Mouse (Mus musculus): ENCODE results near the gene Tsr2.

Tsr2 gene

GRCm38 (mm10) chrX:151096171-151097058 lies at the start of gene Tsr2:
Tsr2 (minus strand) TSS chrX:151096543.
- peak; percentile 83 for DNase-seq (ENCODE audit: low read depth, low spot score)

GRCm38 (mm10) chrX:151132785-151133184 lies 36.4 kb upstream of the Tsr2 start:
- no peak for DNase-seq (ENCODE audit: low read depth, low spot score)

GRCm38 (mm10) chrX:151130493-151130892 lies 34.1 kb upstream of the Tsr2 start:
- no peak for DNase-seq (ENCODE audit: low read depth, low spot score)

- no peak for DNase-seq (ENCODE audit: low read depth, low spot score)
These were observed 27.6 kb upstream of the Tsr2 start for GRCm38 (mm10) chrX:151123933-151124332.

GRCm38 (mm10) chrX:151117432-151117831 lies 21.1 kb upstream of the Tsr2 start:
- DNase-seq (ENCODE audit: low read depth, low spot score): peak; percentile 40

GRCm38 (mm10) chrX:151116795-151117194 lies 20.5 kb upstream of the Tsr2 start:
- DNase-seq (ENCODE audit: low read depth, low spot score): peak; percentile 64

- no peak for DNase-seq (ENCODE audit: low read depth, low spot score)
These were observed 11.1 kb upstream of the Tsr2 start for GRCm38 (mm10) chrX:151107301-151108067.

- DNase-seq (ENCODE audit: low read depth, low spot score): no peak
These were observed 8.9 kb downstream of the Tsr2 start for GRCm38 (mm10) chrX:151087418-151087817.

GRCm38 (mm10) chrX:151085599-151085998 lies 10.7 kb downstream of the Tsr2 start:
- DNase-seq (ENCODE audit: low read depth, low spot score): no peak

GRCm38 (mm10) chrX:151076941-151077485 lies 19.3 kb downstream of the Tsr2 start:
- DNase-seq (ENCODE audit: low read depth, low spot score): no peak

GRCm38 (mm10) chrX:151076007-151076406 lies 20.3 kb downstream of the Tsr2 start:
- no peak for DNase-seq (ENCODE audit: low read depth, low spot score)

GRCm38 (mm10) chrX:151067876-151068275 lies 28.5 kb downstream of the Tsr2 start:
- no peak for DNase-seq (ENCODE audit: low read depth, low spot score)

- no peak for DNase-seq (ENCODE audit: low read depth, low spot score)
These were observed 30.2 kb downstream of the Tsr2 start for GRCm38 (mm10) chrX:151066071-151066666.

GRCm38 (mm10) chrX:151061615-151062299 lies 34.6 kb downstream of the Tsr2 start:
- DNase-seq (ENCODE audit: low read depth, low spot score): peak; percentile 44

GRCm38 (mm10) chrX:151059346-151059745 lies 37.0 kb downstream of the Tsr2 start:
- DNase-seq (ENCODE audit: low read depth, low spot score): no peak

GRCm38 (mm10) chrX:151055559-151055958 lies 40.8 kb downstream of the Tsr2 start:
- DNase-seq (ENCODE audit: low read depth, low spot score): no peak

GRCm38 (mm10) chrX:151054489-151054888 lies 41.9 kb downstream of the Tsr2 start:
- no peak for DNase-seq (ENCODE audit: low read depth, low spot score)

GRCm38 (mm10) chrX:151050337-151050736 lies 46.0 kb downstream of the Tsr2 start:
- no peak for DNase-seq (ENCODE audit: low read depth, low spot score)

- no peak for DNase-seq (ENCODE audit: low read depth, low spot score)
These were observed 46.6 kb downstream of the Tsr2 start for GRCm38 (mm10) chrX:151049661-151050215.

GRCm38 (mm10) chrX:151047431-151048058 lies 48.8 kb downstream of the Tsr2 start:
- no peak for DNase-seq (ENCODE audit: low read depth, low spot score)
